Comparison of ENCODE assay signal across 13 mouse cellular contexts in the genomic region with DNA sequence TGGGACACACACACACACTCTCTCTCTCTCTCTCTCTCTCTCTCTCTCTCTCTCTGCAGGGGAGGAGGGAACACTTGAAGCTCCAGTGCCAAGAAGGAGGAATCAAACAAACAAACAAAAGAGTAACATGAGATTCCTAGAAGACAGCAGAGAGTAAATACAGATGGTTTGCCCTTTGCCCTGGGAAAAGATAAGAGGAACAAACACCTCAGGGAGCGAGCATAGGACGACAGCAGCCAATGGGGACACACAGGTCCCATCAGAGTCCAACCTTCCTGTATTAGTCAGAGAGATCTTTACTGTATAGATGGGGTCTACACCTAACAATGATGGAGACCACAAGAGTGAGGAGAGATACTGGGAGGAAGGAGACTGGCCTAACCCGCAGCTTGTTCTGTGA. TPM values are rescaled to one million over a fixed set of nuclear protein-coding genes. Genes with fewer than 3 reads are reported as not detected.
A peak's percentile ranks its signal among the peaks of the same experiment; 100 is the strongest.
DNase-seq lines count a peak whose midpoint lies in the region; ATAC-seq and TF ChIP-seq lines count a peak whose summit lies in the region.
"Had no signal": no experiment of that assay in that cellular context is flagged by ENCODE, and none has a peak within 500 bp of the region (broad histone marks: within the 10 kb centered on the region; RNA-seq: fewer than 3 reads in every experiment).

No protein-coding gene starts in this region.

- H3K27ac ChIP-seq in forebrain, embryonic 14.5 days (ENCODE audit: low read depth, low read length), result 0 out of 2 replicates have a peak overlapping the region, but pooled peaks have one; percentile 65
- H3K27ac ChIP-seq in forebrain, postnatal 0 days (ENCODE audit: low read depth, low read length), result no peak overlapping the region
- H3K27ac ChIP-seq in liver, adult 2 months (replicated peaks; ENCODE audit: insufficient read depth, low read depth, low read length), result peak overlapping the region; percentile 73
- H3K27ac ChIP-seq in forebrain, embryonic 16.5 days (ENCODE audit: low read length), result peak overlapping the region; percentile 78
- H3K27ac ChIP-seq in liver, postnatal 0 days (ENCODE audit: low read depth), result peak overlapping the region; percentile 85
- no peak overlapping the region for H3K27ac ChIP-seq in cerebellum, adult 2 months (ENCODE audit: insufficient read depth, low read length)
- H3K27ac ChIP-seq: neural tube, embryonic 12.5 days had no signal

- no peak overlapping the region for H3K4me2 ChIP-seq in forebrain, embryonic 14.5 days (ENCODE audit: low read length)
- H3K4me2 ChIP-seq in forebrain, postnatal 0 days (ENCODE audit: low read depth), result no peak overlapping the region
- no peak overlapping the region for H3K4me2 ChIP-seq in forebrain, embryonic 16.5 days (ENCODE audit: low read length)
- no peak overlapping the region for H3K4me2 ChIP-seq in liver, postnatal 0 days (ENCODE audit: low read depth, low read length)
- H3K4me2 ChIP-seq: lung, embryonic 14.5 days; neural tube, embryonic 12.5 days had no signal

- H3K9me3 ChIP-seq in forebrain, embryonic 14.5 days (replicated peaks; ENCODE audit: control insufficient read depth, low read length), result no peaks in the 10 kb centered on the region
- H3K9me3 ChIP-seq in forebrain, postnatal 0 days (ENCODE audit: low read length), result no peaks in the 10 kb centered on the region
- no peaks in the 10 kb centered on the region for H3K9me3 ChIP-seq in forebrain, embryonic 16.5 days (ENCODE audit: control insufficient read depth, low read length)
- H3K9me3 ChIP-seq in liver, postnatal 0 days (ENCODE audit: low read length), result no peaks in the 10 kb centered on the region
- H3K9me3 ChIP-seq: neural tube, embryonic 12.5 days had no signal

- no peaks in the 10 kb centered on the region for H3K27me3 ChIP-seq in forebrain, embryonic 14.5 days (replicated peaks; ENCODE audit: control insufficient read depth, insufficient read depth, low read length)
- H3K27me3 ChIP-seq in forebrain, postnatal 0 days (ENCODE audit: insufficient read depth, low read length), result no peaks in the 10 kb centered on the region
- no peaks in the 10 kb centered on the region for H3K27me3 ChIP-seq in liver, adult 2 months (ENCODE audit: control insufficient read depth, insufficient read depth, low read length)
- no peaks in the 10 kb centered on the region for H3K27me3 ChIP-seq in forebrain, embryonic 16.5 days (replicated peaks; ENCODE audit: control insufficient read depth, insufficient read depth, low read length)
- H3K27me3 ChIP-seq in liver, postnatal 0 days (ENCODE audit: insufficient read depth, low read length), result no peaks in the 10 kb centered on the region
- H3K27me3 ChIP-seq in cerebellum, adult 2 months (ENCODE audit: control insufficient read depth, insufficient read depth, low read length), result no peaks in the 10 kb centered on the region
- H3K27me3 ChIP-seq: CH12.LX; neural tube, embryonic 12.5 days had no signal

- TF ChIP-seq POLR2A in liver, adult 2 months (IDR thresholded peaks at IDR 0.05; ENCODE audit: extremely low read depth, insufficient read depth, low read length), result no peak
- no peak for TF ChIP-seq POLR2A in cerebellum, adult 2 months (IDR thresholded peaks at IDR 0.05; ENCODE audit: borderline replicate concordance, insufficient read depth, low read length)

- DNase-seq in forebrain, embryonic 14.5 days (ENCODE audit: low spot score), result no peak
- no peak for DNase-seq in forebrain, postnatal 0 days
- DNase-seq in liver, adult 2 months (ENCODE audit: extremely low read depth, low read depth, low spot score), result peak; percentile 89
- DNase-seq in liver, result no peak
- no peak for DNase-seq in liver, postnatal 0 days
- no peak for DNase-seq in lung, postnatal 14 days
- DNase-seq in cerebellum, adult 2 months, result no peak
- DNase-seq: gastrocnemius, postnatal 25 days; thymus, postnatal 25 days had no signal

- no peak for TF ChIP-seq EP300 in liver, postnatal 0 days (IDR thresholded peaks at IDR 0.05; ENCODE audit: low read depth)

- no peak overlapping the region for H3K4me3 ChIP-seq in forebrain, embryonic 14.5 days (ENCODE audit: low read depth, low read length)
- H3K4me3 ChIP-seq in forebrain, postnatal 0 days (ENCODE audit: low read depth, low read length), result no peak overlapping the region
- no peak overlapping the region for H3K4me3 ChIP-seq in liver, adult 2 months (ENCODE audit: insufficient read depth, low read depth, low read length)
- no peak overlapping the region for H3K4me3 ChIP-seq in forebrain, embryonic 16.5 days (replicated peaks; ENCODE audit: low read length)
- no peak overlapping the region for H3K4me3 ChIP-seq in liver, postnatal 0 days (ENCODE audit: low read depth, low read length)
- no peak overlapping the region for H3K4me3 ChIP-seq in cerebellum, adult 2 months (replicated peaks; ENCODE audit: insufficient read depth, low read depth, low read length)
- H3K4me3 ChIP-seq: neural tube, embryonic 12.5 days had no signal

- WGBS in forebrain, embryonic 14.5 days, result 93% methylated on average over 3 of the region's 3 CpGs
- WGBS in forebrain, postnatal 0 days, result 92% methylated on average over 3 of the region's 3 CpGs
- 38% methylated on average over 3 of the region's 3 CpGs for WGBS in liver, adult 2 months
- WGBS in forebrain, embryonic 16.5 days, result 99% methylated on average over 3 of the region's 3 CpGs
- WGBS in liver, postnatal 0 days (ENCODE audit: insufficient replicate concordance), result 72% methylated on average over 3 of the region's 3 CpGs
- 97% methylated on average over 3 of the region's 3 CpGs for WGBS in cerebellum, adult 2 months

- peaks cover 8% of the 10 kb centered on the region; the same call in 1 of the 2 replicates for H3K4me1 ChIP-seq in forebrain, embryonic 14.5 days (ENCODE audit: control insufficient read depth, insufficient read depth, low read length)
- H3K4me1 ChIP-seq in forebrain, postnatal 0 days (ENCODE audit: insufficient read depth), result peaks cover 8% of the 10 kb centered on the region
- peaks cover 42% of the 10 kb centered on the region for H3K4me1 ChIP-seq in liver, adult 2 months (ENCODE audit: control insufficient read depth, insufficient read depth, low read length)
- peaks cover 22% of the 10 kb centered on the region for H3K4me1 ChIP-seq in forebrain, embryonic 16.5 days (replicated peaks; ENCODE audit: control insufficient read depth, insufficient read depth, low read length)
- peaks cover 28% of the 10 kb centered on the region for H3K4me1 ChIP-seq in liver, postnatal 0 days (ENCODE audit: insufficient read depth)
- H3K4me1 ChIP-seq in cerebellum, adult 2 months (ENCODE audit: control insufficient read depth, insufficient read depth, low read length), result peaks cover 19% of the 10 kb centered on the region

- no peak for ATAC-seq in forebrain, embryonic 14.5 days
- ATAC-seq in forebrain, postnatal 0 days, result no peak
- no peak for ATAC-seq in forebrain, embryonic 16.5 days
- ATAC-seq in liver, postnatal 0 days, result no peak

- no peak for TF ChIP-seq CTCF in forebrain, postnatal 0 days (IDR thresholded peaks at IDR 0.05; ENCODE audit: low read depth)
- no peak for TF ChIP-seq CTCF in liver, adult 2 months (IDR thresholded peaks at IDR 0.05; ENCODE audit: low read depth, low read length)
- no peak for TF ChIP-seq CTCF in liver, postnatal 0 days (IDR thresholded peaks at IDR 0.05; ENCODE audit: low read depth)
- TF ChIP-seq CTCF in cerebellum, adult 2 months (IDR thresholded peaks at IDR 0.05; ENCODE audit: borderline replicate concordance, insufficient read depth, low read depth, low read length), result no peak

- no peaks in the 10 kb centered on the region for H3K79me2 ChIP-seq in liver, adult 2 months (ENCODE audit: control insufficient read depth, insufficient read depth, low read length)

- H3K9ac ChIP-seq in forebrain, embryonic 14.5 days (ENCODE audit: low read length), result no peak overlapping the region
- no peak overlapping the region for H3K9ac ChIP-seq in forebrain, postnatal 0 days
- 0 out of 2 replicates have a peak overlapping the region, but pooled peaks have one; percentile 17 for H3K9ac ChIP-seq in liver, adult 2 months (ENCODE audit: low read depth, low read length)
- no peak overlapping the region for H3K9ac ChIP-seq in forebrain, embryonic 16.5 days (replicated peaks; ENCODE audit: low read depth, low read length)
- no peak overlapping the region for H3K9ac ChIP-seq in liver, postnatal 0 days (replicated peaks)
- H3K9ac ChIP-seq: lung, embryonic 14.5 days; neural tube, embryonic 12.5 days had no signal

- H3K36me3 ChIP-seq in forebrain, embryonic 14.5 days (ENCODE audit: control insufficient read depth, insufficient read depth, low read length), result peaks cover 93% of the 10 kb centered on the region
- peaks cover 81% of the 10 kb centered on the region for H3K36me3 ChIP-seq in forebrain, postnatal 0 days (ENCODE audit: insufficient read depth)
- H3K36me3 ChIP-seq in liver, adult 2 months (ENCODE audit: control insufficient read depth, insufficient read depth, low read length), result peaks cover 13% of the 10 kb centered on the region
- H3K36me3 ChIP-seq in forebrain, embryonic 16.5 days (ENCODE audit: control insufficient read depth, insufficient read depth), result peaks cover 48% of the 10 kb centered on the region
- peaks cover 68% of the 10 kb centered on the region for H3K36me3 ChIP-seq in liver, postnatal 0 days (replicated peaks; ENCODE audit: insufficient read depth, low read length)

RNA-seq across cellular contexts. Expression of gene Camkk2, which starts 18.7 kb away (rescaled TPM):
- polyA plus RNA-seq in forebrain, embryonic 14.5 days (2014; fragmentation: Nextera tagmentation; extraction: Ambion mirVana), result 32.6 and 50.5 TPM in 2 replicates
- 89.3 and 106 TPM in 2 replicates for total RNA-seq in forebrain, postnatal 0 days (2014; rRNA removed)
- 76.2 and 93.8 TPM in 2 replicates for polyA plus RNA-seq in forebrain, postnatal 0 days (2015; fragmentation: Nextera tagmentation; extraction: Ambion mirVana)
- 6.3 and 8.3 TPM in 2 replicates for total RNA-seq in liver, adult 2 months (2014; rRNA removed)
- polyA plus RNA-seq in liver, adult 2 months (2012; rRNA removed), result 16.4 and 17.7 TPM in 2 replicates
- 70.7 and 75.6 TPM in 2 replicates for polyA plus RNA-seq in forebrain, embryonic 16.5 days (2015; fragmentation: Nextera tagmentation; extraction: Ambion mirVana)
- polyA plus RNA-seq in liver, postnatal 0 days (2015; fragmentation: Nextera tagmentation; extraction: Ambion mirVana), result 9.7 and 10.6 TPM in 2 replicates
- polyA plus RNA-seq in cerebellum, adult 2 months (2012; rRNA removed), result 212 and 243 TPM in 2 replicates

RNA-seq across cellular contexts. Expression of gene Anapc5, which starts 23.3 kb away (rescaled TPM):
- 484 and 553 TPM in 2 replicates for polyA plus RNA-seq in forebrain, embryonic 14.5 days (2014; fragmentation: Nextera tagmentation; extraction: Ambion mirVana)
- 522 and 533 TPM in 2 replicates for total RNA-seq in forebrain, postnatal 0 days (2014; rRNA removed)
- 373 and 445 TPM in 2 replicates for polyA plus RNA-seq in forebrain, postnatal 0 days (2015; fragmentation: Nextera tagmentation; extraction: Ambion mirVana)
- 93.9 and 99.0 TPM in 2 replicates for total RNA-seq in liver, adult 2 months (2014; rRNA removed)
- polyA plus RNA-seq in liver, adult 2 months (2012; rRNA removed), result 61.0 and 61.9 TPM in 2 replicates
- polyA plus RNA-seq in forebrain, embryonic 16.5 days (2015; fragmentation: Nextera tagmentation; extraction: Ambion mirVana), result 562 and 569 TPM in 2 replicates
- 103 and 117 TPM in 2 replicates for polyA plus RNA-seq in liver, postnatal 0 days (2015; fragmentation: Nextera tagmentation; extraction: Ambion mirVana)
- polyA plus RNA-seq in cerebellum, adult 2 months (2012; rRNA removed), result 325 and 326 TPM in 2 replicates

RNA-seq across cellular contexts. Expression of gene Rnf34, which starts 52.0 kb away (rescaled TPM):
- 48.9 and 54.3 TPM in 2 replicates for polyA plus RNA-seq in forebrain, embryonic 14.5 days (2014; fragmentation: Nextera tagmentation; extraction: Ambion mirVana)
- 32.1 and 39.3 TPM in 2 replicates for total RNA-seq in forebrain, postnatal 0 days (2014; rRNA removed)
- polyA plus RNA-seq in forebrain, postnatal 0 days (2015; fragmentation: Nextera tagmentation; extraction: Ambion mirVana), result 46.1 and 46.6 TPM in 2 replicates
- total RNA-seq in liver, adult 2 months (2014; rRNA removed), result 4.1 and 5.3 TPM in 2 replicates
- polyA plus RNA-seq in liver, adult 2 months (2012; rRNA removed), result 3.4 TPM in 2 replicates
- 52.3 and 58.0 TPM in 2 replicates for polyA plus RNA-seq in forebrain, embryonic 16.5 days (2015; fragmentation: Nextera tagmentation; extraction: Ambion mirVana)
- 8.0 and 8.3 TPM in 2 replicates for polyA plus RNA-seq in liver, postnatal 0 days (2015; fragmentation: Nextera tagmentation; extraction: Ambion mirVana)
- 44.8 and 45.6 TPM in 2 replicates for polyA plus RNA-seq in cerebellum, adult 2 months (2012; rRNA removed)

Comparison
In these comparisons a context has a peak if more than half of its experiments do, and no peak if none do; other contexts are left out.
1. H3K27ac ChIP-seq: peak in forebrain, embryonic 14.5 days (single experiment), liver, adult 2 months (single experiment), forebrain, embryonic 16.5 days (single experiment) and liver, postnatal 0 days (single experiment); none in forebrain, postnatal 0 days (single experiment) and cerebellum, adult 2 months (single experiment).